Mouse (Mus musculus) embryonic fibroblast, embryonic 13.5 days (primary cell): Measurements from ENCODE around the gene Luc7l3.

ENCODE experiments used
- CTCF ChIP-seq: IDR thresholded peaks from 2 replicates; pipeline ENCODE4 v1.5.1; 2011; ENCODE audit warnings: mild to moderate bottlenecking, control low read depth, low read length, moderate library complexity, borderline replicate concordance; ENCODE audit not compliant: insufficient read depth
- POLR2A ChIP-seq: IDR thresholded peaks from 2 replicates; pipeline ENCODE4 v1.6.1; 2011; ENCODE audit warnings: low read depth, mild to moderate bottlenecking, control low read depth, low read length, moderate library complexity

DNA sequence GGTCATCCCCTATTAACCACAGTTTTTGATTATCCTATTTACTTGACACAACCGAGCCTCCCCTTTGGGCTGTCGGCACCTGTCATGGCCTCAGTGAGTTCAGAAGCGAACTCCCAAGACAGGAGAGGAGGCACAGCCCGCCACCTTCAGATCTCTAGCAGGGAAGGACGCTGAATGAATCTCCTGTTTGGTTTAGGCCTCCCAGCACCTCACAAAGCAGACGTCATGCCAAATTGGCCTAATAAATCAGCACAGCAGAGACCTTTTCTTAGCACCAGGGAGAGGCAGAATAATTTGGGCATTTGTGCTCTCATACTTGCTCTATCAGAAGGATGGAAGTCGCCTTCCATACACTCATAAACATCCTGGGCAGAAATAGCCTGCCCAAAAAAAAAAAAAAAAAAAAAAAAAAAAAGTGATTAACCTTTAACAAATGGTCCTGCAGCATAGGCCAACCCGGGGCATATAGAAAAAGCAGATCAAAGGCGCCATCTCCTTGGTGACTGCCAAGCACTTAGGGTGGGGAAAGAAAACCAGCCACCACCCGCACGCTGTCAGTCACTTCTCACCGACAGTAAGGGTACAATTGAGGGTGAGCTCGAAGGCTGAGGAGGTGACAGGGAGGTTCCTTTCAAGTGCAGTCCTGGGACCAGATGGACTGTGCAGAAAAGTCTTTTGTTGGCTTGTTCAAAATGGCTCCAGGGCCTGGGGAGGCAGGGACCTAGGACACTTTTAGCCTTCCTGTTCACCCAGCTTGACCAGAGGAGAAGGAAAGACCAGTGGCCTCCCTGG lies 20.5 kb upstream of the Luc7l3 start:
- no peak for TF ChIP-seq POLR2A
- no peak for TF ChIP-seq CTCF
